Mouse (Mus musculus) heart, embryonic 10.5 days (tissue): ENCODE data around the gene Tecr. TPM values are rescaled to one million over a fixed set of nuclear protein-coding genes. Genes with fewer than 3 reads are reported as not detected.
A peak's percentile ranks its signal among the peaks of the same experiment; 100 is the strongest.

ENCODE experiments used
- DNase-seq: peaks from one replicate; pipeline ENCODE4 v3.0.0-alpha.2; 2017; ENCODE audit warnings: low spot score
- H3K27ac ChIP-seq: fragments of 300-500 bp; sonication (generic); 2 replicates; pipeline ENCODE4 v1.5.1; 2016; ENCODE audit warnings: mild to moderate bottlenecking
- H3K27me3 ChIP-seq: fragments of 300-500 bp; sonication (generic); 2 replicates; pipeline ENCODE4 v1.6.1; 2016; ENCODE audit warnings: mild to moderate bottlenecking; ENCODE audit not compliant: poor library complexity, insufficient read depth, severe bottlenecking
- H3K36me3 ChIP-seq: fragments of 300-500 bp; sonication (generic); 2 replicates; pipeline ENCODE4 v1.6.1; 2016; ENCODE audit warnings: mild to moderate bottlenecking, moderate library complexity
- H3K4me1 ChIP-seq: fragments of 300-500 bp; sonication (generic); 2 replicates; pipeline ENCODE4 v1.6.1; 2016; ENCODE audit warnings: mild to moderate bottlenecking
- H3K4me3 ChIP-seq: fragments of 300-500 bp; sonication (generic); 2 replicates; pipeline ENCODE4 v1.5.1; 2016; ENCODE audit warnings: mild to moderate bottlenecking, moderate library complexity
- H3K9me3 ChIP-seq: fragments of 300-500 bp; sonication (generic); 2 replicates; pipeline ENCODE4 v1.6.1; 2016; ENCODE audit warnings: mild to moderate bottlenecking, moderate library complexity
- WGBS: fragments of 180-500 bp; shearing (Covaris S2); methylation state at CpG from one replicate; pipeline ENCODE4 v1.1.7; 2016; 5-methylcytosine and 5-hydroxymethylcytosine counted together
- polyA plus RNA-seq: library from polyadenylated mRNA; unstranded; fragments of >200 nt; fragmentation: Nextera tagmentation; extraction: Ambion mirVana; gene quantifications from 2 replicates; pipeline ENCODE4 v1.2.1, GENCODE M21; 2016

Tecr gene
- polyA plus RNA-seq, 1 experiment from 2014 or later = 608 TPM

DNA sequence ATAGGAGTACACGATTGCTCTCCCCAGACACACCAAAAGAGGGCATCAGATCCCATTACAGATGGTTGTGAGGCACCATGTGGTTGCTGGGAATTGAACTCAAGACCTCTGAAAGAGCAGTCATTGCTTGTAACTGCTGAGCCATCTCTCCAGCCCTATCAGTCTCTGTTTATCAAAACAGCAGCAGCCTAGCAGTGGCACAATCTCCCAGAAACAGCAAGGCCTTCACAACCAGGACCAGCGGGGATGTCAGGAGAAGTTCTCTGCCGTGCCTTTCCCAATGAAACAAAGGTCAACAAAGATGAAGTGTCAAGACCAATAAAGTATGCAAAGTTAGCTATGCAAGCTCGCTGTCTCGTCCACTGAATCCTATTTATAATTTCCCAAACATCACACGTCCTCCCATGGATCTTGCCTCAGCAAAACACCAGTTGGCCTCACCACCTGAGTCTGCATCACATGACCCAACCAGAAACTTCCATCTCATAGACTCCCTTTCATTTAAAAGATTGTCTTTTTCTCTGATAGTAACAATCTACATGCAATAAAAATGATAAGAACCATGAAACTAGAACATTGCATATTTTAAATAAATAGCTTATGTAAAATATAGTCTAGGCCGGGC, 24.4 kb upstream of the Tecr start:
- H3K27me3 ChIP-seq = no peaks in the 10 kb centered on the region
- no peak for DNase-seq
- no peaks in the 10 kb centered on the region for H3K4me1 ChIP-seq
- no peak overlapping the region for H3K4me3 ChIP-seq
- H3K27ac ChIP-seq = no peak overlapping the region
- WGBS = 84% methylated on average over 7 of the region's 7 CpGs
- no peaks in the 10 kb centered on the region for H3K9me3 ChIP-seq
- no peaks in the 10 kb centered on the region for H3K36me3 ChIP-seq

DNA sequence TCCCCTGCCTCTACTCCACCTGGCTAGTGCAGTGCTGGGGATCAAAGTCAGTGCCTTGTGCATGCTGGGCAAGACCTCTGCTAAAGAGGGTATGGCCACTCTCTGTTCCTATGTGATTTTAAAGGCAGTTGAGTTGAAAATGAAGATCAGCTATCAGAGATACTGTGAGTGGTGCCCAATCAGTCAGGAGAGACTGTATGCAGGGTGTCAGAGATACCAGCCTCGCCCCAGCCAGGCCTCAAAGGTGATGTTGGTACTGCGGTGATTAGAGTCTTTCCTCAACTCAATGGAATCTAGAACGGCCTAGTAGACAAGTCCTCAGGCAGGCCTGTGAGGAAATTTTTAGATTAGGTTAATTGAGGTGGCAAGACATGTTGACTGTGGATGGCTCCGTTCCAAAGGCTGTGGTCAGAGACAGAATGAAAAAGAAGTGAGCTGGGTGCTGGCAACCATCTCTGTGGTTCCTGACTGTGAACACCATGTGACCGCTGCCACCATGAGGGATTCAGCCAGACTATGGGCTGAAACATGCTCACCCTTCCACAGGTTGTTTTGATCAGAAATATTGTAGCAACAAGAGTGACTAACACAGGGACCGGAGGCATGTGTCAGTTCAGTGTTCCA, 18.0 kb upstream of the Tecr start:
- WGBS = 78% methylated on average over 6 of the region's 6 CpGs
- Histone ChIP-seq H3K27me3 (0 out of 2 replicates have a peak, but pooled peaks cover 5% of the 10 kb centered on the region), H3K27ac (no peak overlapping the region), H3K4me1 (peaks cover 13% of the 10 kb centered on the region), H3K36me3 (no peaks in the 10 kb centered on the region), H3K4me3 (no peak overlapping the region), H3K9me3 (no peaks in the 10 kb centered on the region)
- no peak for DNase-seq

DNA sequence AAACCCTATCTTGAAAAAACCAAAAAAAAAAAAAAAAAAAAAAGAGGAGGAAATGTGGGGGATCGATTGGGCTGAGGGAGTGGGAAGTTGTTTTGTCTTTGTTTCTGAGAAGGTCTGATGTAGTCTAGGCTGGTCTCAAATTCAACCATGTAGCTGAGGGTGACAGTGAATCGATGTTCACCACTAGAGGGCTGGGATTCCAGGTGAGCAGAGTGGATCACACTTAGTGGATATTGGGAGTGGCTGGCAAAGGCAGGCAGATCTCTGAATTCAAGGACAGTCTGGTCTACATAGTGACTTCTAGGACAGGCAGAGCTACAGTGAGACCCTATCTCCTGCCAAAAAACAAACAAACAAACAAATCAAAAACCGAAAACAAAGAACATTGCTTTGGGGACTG, 17.0 kb upstream of the Tecr start:
- Histone ChIP-seq H3K27me3 (0 out of 2 replicates have a peak, but pooled peaks cover 5% of the 10 kb centered on the region), H3K4me1 (peaks cover 13% of the 10 kb centered on the region), H3K36me3 (no peaks in the 10 kb centered on the region), H3K4me3 (no peak overlapping the region), H3K27ac (no peak overlapping the region), H3K9me3 (no peaks in the 10 kb centered on the region)
- WGBS = 45% methylated on average over 3 of the region's 3 CpGs
- DNase-seq = no peak

DNA sequence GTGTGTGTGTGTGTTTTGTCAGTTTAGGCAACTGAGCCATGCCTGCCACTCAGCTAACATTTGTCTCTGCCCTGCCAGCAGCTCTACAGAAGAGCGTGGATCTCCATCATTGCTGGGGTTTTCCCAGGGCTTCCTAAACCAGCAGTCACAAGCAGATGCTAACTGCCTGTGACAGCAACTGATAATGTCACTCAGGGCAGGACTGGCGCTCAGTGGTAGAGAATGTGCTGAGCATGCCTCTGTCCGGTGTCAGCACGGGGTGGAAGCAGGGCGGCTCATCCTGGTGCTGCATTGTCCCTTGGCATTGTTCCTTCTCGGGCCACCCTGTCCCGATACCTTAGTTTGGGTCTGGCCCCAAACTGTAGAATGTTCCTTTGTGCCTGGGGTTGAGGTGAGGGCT, 15.8 kb upstream of the Tecr start:
- no peak overlapping the region for H3K27ac ChIP-seq
- no peaks in the 10 kb centered on the region for H3K36me3 ChIP-seq
- DNase-seq = no peak
- H3K9me3 ChIP-seq = no peaks in the 10 kb centered on the region
- no peak overlapping the region for H3K4me3 ChIP-seq
- H3K27me3 ChIP-seq = 0 out of 2 replicates have a peak, but pooled peaks cover 5% of the 10 kb centered on the region
- H3K4me1 ChIP-seq = peaks cover 13% of the 10 kb centered on the region
- WGBS = 54% methylated on average over 7 of the region's 7 CpGs

DNA sequence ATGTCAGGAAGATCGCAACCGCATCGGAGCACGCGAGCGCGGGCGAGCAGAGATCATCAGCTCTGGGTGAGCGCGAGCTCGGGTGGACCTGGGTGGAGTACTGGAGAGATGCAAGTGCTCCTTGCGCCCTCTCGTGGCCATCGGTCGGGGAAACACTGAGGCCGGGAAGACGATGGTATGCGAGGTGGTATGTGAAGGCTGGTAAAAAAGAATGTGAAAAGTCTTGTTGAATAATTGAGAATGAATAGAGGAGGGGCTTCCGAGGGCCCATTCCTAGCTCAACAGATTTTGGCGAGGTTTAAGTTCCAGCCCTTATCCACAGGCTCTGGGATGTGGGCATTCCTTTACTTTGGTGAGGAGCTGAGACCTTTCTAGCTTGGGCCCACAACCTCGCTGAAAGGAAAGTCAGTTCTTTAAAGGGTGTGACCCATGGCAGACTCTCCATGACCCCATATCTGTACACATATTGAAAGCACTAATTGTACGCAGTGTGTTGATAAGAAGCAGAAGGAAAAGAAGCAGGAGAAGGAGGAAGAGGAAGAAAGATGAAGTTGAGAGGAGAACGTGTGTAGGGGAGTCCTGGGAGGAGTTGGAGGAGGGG, 14.7 kb upstream of the Tecr start:
- DNase-seq = peak; percentile 92
- H3K27ac ChIP-seq = peak overlapping the region; percentile 70
- no peaks in the 10 kb centered on the region for H3K36me3 ChIP-seq
- no peaks in the 10 kb centered on the region for H3K9me3 ChIP-seq
- peaks cover 13% of the 10 kb centered on the region for H3K4me1 ChIP-seq
- 8% methylated on average over 23 of the region's 23 CpGs for WGBS
- 0 out of 2 replicates have a peak, but pooled peaks cover 5% of the 10 kb centered on the region for H3K27me3 ChIP-seq
- H3K4me3 ChIP-seq = peak overlapping the region; percentile 60

DNA sequence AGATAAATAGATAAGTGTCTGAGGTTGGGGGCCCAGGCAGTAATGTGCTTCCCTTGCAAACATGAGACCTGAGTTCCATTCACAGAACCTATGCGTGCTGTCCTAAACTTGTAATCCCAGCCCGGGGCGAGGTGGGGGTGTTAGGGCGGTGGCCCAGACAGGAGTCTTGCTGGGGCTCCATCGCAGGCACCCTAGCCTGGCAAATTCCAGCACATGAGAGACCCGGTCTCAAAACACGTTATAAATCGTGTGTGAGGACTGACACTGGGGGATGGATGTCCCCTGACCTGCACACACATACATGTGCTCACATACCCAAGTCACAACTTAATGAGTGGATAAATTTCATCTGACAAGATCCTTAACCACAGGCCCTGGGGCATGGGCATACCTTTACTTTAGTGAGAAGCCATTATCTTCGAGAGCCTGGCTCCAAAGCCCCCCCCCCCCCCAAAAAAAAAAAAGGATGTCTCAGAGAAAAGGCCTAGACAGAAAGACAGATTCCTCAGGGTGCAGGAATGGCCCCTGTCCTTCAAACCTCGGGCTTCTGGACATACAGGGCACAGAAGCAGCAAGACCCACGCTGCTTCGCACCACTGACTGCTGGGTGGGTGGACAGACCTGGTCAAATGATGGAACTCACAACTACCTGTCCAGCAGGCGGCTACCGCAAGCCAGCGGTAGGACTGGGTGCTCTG, 14.1 kb upstream of the Tecr start:
- WGBS = 60% methylated on average over 15 of the region's 15 CpGs
- H3K9me3 ChIP-seq = no peaks in the 10 kb centered on the region
- peak overlapping the region; percentile 70 for H3K27ac ChIP-seq

DNA sequence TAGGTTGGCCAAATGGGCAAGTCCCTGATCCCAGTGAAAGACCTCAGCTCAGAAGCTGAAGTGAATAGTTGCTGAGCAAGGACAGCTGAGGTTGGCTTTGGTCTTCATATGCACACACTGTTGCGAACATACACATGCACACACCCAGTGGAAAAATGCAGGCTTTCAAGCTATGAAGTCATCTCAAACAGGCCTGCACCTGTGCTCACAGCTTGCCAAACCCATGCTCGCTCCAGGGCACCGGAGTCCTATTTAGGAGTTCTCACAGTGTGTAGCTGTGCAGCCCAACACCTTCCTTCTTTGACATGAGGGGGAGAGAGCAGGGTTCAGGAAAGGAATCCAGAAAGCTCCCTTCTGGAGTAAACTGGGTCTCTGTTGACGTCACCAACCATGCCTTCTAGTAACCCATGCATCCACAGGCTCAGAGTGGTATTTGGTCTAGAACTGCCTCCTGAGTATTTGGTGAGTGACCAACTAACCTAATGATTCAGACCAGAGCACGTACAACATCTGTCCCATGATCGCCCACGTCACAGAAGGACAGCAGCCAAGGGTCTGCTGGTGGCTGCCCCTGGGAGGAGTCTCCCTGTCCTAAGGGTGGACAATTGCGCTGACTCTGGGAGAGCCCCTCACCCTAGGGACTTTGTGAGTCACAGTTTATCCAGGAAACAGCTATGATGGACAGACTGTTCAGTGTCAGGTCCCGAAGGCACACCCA, 12.0 kb upstream of the Tecr start:
- WGBS = 87% methylated on average over 9 of the region's 9 CpGs
- no peaks in the 10 kb centered on the region for H3K36me3 ChIP-seq
- H3K4me1 ChIP-seq = peaks cover 13% of the 10 kb centered on the region
- H3K27ac ChIP-seq = no peak overlapping the region
- no peak overlapping the region for H3K4me3 ChIP-seq
- H3K27me3 ChIP-seq = 0 out of 2 replicates have a peak, but pooled peaks cover 5% of the 10 kb centered on the region
- no peaks in the 10 kb centered on the region for H3K9me3 ChIP-seq
- no peak for DNase-seq

More for the DNA sequence above, 14.1 kb upstream of the Tecr start:
- H3K4me3 ChIP-seq = peak overlapping the region; percentile 60
- H3K36me3 ChIP-seq = no peaks in the 10 kb centered on the region
- DNase-seq = no peak
- H3K27me3 ChIP-seq = 0 out of 2 replicates have a peak, but pooled peaks cover 5% of the 10 kb centered on the region
- peaks cover 13% of the 10 kb centered on the region for H3K4me1 ChIP-seq

DNA sequence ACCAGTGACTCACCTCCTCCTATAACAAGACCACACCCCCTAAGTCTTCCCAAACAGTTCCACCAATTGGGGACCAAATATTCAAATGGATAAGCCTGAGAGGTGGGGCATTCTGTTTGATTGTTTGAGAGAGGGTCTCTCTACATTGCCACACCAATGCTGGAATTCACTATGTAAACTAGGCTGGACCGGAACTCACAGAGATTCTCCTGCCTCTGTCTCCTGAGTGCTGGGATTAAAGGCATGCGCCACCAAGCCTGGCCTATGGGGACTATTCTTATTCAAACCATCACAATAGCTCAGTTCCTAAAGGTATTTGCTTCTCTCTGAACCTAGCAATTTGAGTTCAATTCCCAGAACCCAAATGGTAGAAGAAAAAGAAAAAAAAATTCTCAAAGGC, 10.8 kb upstream of the Tecr start:
- H3K36me3 ChIP-seq = peaks cover 7% of the 10 kb centered on the region
- no peak for DNase-seq
- peaks cover 10% of the 10 kb centered on the region for H3K4me1 ChIP-seq
- H3K9me3 ChIP-seq = no peaks in the 10 kb centered on the region
- 89% methylated on average over 2 of the region's 2 CpGs for WGBS
- H3K4me3 ChIP-seq = no peak overlapping the region
- H3K27me3 ChIP-seq = 0 out of 2 replicates have a peak, but pooled peaks cover 5% of the 10 kb centered on the region
- no peak overlapping the region for H3K27ac ChIP-seq

DNA sequence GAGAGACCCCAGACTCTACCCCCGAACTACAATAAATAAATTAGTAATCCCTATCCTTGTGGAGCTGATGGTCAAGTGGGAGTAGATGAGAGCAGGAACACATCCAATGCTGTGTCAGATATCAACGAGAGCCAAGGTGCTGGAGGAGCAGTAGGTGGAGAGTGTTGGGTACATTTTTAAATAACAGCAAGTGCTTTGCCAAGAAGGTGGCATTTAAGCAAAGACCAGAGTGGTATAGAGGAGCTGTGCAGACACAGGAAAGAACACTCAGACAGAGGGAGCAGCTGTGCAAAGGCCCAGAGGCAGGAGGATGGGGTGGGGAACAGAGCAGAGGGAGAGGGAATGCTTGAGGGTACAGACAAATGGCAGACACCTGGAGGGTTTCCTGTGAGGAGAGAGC, 9.3 kb upstream of the Tecr start:
- H3K9me3 ChIP-seq = no peaks in the 10 kb centered on the region
- H3K4me3 ChIP-seq = no peak overlapping the region
- 0 out of 2 replicates have a peak, but pooled peaks cover 2% of the 10 kb centered on the region for H3K4me1 ChIP-seq
- 80% methylated on average over 2 of the region's 2 CpGs for WGBS
- H3K27me3 ChIP-seq = 0 out of 2 replicates have a peak, but pooled peaks cover 4% of the 10 kb centered on the region
- no peak overlapping the region for H3K27ac ChIP-seq
- no peak for DNase-seq
- H3K36me3 ChIP-seq = peaks cover 16% of the 10 kb centered on the region

DNA sequence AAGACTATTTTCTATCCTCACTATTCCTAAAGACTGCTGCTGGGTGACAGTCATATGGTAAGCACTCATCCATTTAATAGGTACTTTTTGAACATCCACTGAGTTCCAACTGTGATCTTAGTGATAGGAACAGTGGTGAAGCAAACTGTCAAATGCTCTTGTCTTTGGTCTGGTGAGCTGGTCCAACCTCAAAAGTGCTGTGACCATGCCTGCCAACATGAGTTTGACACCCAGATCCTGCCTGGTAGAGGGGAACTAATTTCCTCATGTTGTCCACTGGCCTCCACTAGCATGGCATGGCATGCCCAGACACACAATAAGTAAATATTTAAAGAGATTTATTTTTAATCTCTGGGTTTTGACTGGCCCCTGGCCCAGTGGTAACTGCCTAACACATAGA, 8.9 kb upstream of the Tecr start:
- Histone ChIP-seq H3K4me3 (no peak overlapping the region), H3K9me3 (no peaks in the 10 kb centered on the region), H3K36me3 (peaks cover 21% of the 10 kb centered on the region), H3K27ac (no peak overlapping the region), H3K4me1 (no peaks in the 10 kb centered on the region), H3K27me3 (no peaks in the 10 kb centered on the region)
- DNase-seq = no peak

DNA sequence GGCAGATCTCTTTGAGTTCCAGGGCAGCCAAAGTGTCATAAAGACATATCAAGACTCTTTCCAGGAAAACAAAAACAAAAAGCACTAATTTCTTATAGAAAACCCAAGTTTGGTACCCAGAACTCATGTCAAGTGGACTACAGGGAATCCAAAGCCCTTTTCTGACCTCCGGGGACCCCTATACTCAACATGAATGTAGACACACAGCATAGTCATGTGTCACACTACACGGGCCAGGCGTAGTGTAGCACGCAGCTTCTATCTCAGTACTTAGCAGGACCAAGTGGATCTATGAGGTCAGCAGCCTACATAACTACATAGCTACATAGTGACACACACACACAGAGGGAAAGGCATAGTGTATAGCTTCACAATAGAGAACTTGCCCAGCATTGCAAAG, 5.9 kb upstream of the Tecr start:
- WGBS = 88% methylated on average over 4 of the region's 4 CpGs

DNA sequence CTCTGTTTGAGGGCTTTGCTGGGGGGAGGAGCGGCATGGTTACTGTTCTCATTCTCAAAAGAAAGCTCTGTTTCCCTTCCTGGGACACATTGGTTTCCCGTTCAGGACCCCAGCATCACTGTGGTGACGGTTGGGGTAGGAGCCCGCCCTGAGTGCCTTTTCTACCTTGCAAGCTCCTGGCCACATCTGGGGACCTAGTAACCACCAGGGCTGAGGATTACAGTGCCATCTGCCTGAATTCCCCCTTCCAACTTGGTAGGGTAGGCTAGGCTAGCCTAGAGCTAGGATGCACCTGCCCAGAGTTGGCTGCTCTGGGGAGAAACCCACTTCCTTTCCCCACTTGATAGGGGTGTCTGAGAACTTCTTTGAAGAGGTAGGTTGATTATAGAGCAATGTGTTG, 4.2 kb upstream of the Tecr start:
- Histone ChIP-seq H3K4me3 (no peak overlapping the region), H3K4me1 (peaks cover 21% of the 10 kb centered on the region), H3K9me3 (no peaks in the 10 kb centered on the region), H3K27ac (no peak overlapping the region), H3K36me3 (peaks cover 42% of the 10 kb centered on the region), H3K27me3 (no peaks in the 10 kb centered on the region)
- WGBS = 85% methylated on average over 4 of the region's 4 CpGs
- DNase-seq = no peak

More for the DNA sequence above, 5.9 kb upstream of the Tecr start:
- H3K9me3 ChIP-seq = no peaks in the 10 kb centered on the region
- DNase-seq = no peak
- H3K27ac ChIP-seq = no peak overlapping the region
- peaks cover 18% of the 10 kb centered on the region for H3K4me1 ChIP-seq
- H3K27me3 ChIP-seq = no peaks in the 10 kb centered on the region
- H3K36me3 ChIP-seq = peaks cover 42% of the 10 kb centered on the region
- H3K4me3 ChIP-seq = no peak overlapping the region
